Mouse (Mus musculus): ENCODE measurements around the gene Krtap1-5.

DNA sequence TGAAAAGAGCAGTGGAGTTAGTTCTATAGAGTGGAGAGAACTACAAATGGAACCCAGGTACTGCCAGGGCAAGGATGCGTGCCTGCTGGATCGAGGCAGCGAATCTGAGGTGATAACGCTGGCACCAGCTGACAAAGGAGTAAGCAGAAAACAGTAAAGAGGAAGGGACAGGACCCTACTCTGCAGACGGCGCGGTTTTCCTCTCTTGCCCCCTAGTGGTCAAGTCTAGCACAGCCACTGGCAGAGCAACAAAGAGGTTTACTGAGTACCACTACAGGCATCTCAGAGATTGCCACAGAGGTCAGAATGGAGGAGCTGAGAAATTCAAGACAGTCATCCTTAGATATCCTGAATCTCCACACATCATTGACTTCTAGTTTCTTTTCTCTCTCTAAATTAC is 6.7 kb downstream of the Krtap1-5 start:
- TF ChIP-seq MAX (IDR thresholded peaks at IDR 0.05) (no peak), CTCF (IDR thresholded peaks at IDR 0.05; ENCODE audit: control insufficient read depth, insufficient read depth, insufficient read length) (peak; percentile 70), CEBPB (IDR thresholded peaks at IDR 0.05; ENCODE audit: low read depth) (no peak)

Measured in C2C12 (cell line).